8 mouse cellular contexts compared by ENCODE assay signal in the genomic region with DNA sequence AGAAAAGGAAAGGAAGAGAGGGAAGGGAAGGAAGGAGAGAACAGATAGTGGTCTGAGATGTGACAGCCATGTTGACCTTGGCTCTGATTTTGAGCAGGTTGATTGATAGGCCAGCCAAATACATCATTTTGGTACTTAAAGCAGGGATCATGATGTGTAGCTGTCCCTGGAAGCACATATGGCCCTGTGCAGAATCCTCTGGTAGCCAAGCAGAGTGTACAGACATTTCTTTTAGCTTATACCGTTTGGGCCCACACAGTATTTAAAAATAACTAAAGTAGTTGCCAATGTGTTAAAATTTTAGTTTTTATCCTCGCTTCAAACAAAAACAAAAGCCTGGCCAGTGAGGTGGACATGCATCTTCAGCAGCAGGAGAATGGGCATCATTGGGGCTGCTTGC.
"Had no signal": no experiment of that assay in that cellular context is flagged by ENCODE, and none has a peak within 500 bp of the region (broad histone marks: within the 10 kb centered on the region; RNA-seq: fewer than 3 reads in every experiment).

No protein-coding gene starts in this region.

- DNase-seq: kidney, adult 2 months; layer of hippocampus, postnatal 36 days; liver; lung, adult 18-20 months; lung, postnatal 10 days; lung, postnatal 36 days; thymus, adult 18-20 months; thymus, postnatal 36 days had no signal
